Mouse (Mus musculus) MEL (cell line): Measurements from ENCODE around the gene Agbl2.

Experiments used
- GATA1 ChIP-seq: IDR thresholded peaks from 2 replicates; pipeline ENCODE4 v1.6.1; 2011; ENCODE audit warnings: low read depth, low read length, improper control_type of control experiment
- MAX ChIP-seq: IDR thresholded peaks from 2 replicates; pipeline ENCODE4 v1.6.1; 2011; ENCODE audit warnings: low read length, improper control_type of control experiment
- MEF2A ChIP-seq: IDR thresholded peaks from 2 replicates; pipeline ENCODE4 v1.6.1; 2014; ENCODE audit warnings: low read depth, mild to moderate bottlenecking, inconsistent platforms, low read length, improper control_type of control experiment; ENCODE audit not compliant: poor library complexity, insufficient replicate concordance, severe bottlenecking; ENCODE audit errors: extremely low read depth
- POLR2A ChIP-seq, 2 experiments: IDR thresholded peaks; 2 replicates each; pipeline ENCODE4 v1.6.1; 2011 to 2012; ENCODE audit warnings: low read length in 2 of 2, mild to moderate bottlenecking in 2 of 2, control low read depth in 1 of 2, improper control_type of control experiment in 1 of 2, low read depth in 1 of 2, moderate library complexity in 1 of 2; ENCODE audit not compliant: control insufficient read depth in 1 of 2, insufficient read depth in 1 of 2, poor library complexity in 1 of 2
- SIN3A ChIP-seq: IDR thresholded peaks from 2 replicates; pipeline ENCODE4 v1.6.1; 2012; ENCODE audit warnings: low read length, improper control_type of control experiment, inconsistent platforms
- TCF12 ChIP-seq: IDR thresholded peaks from 2 replicates; pipeline ENCODE4 v1.6.1; 2014; ENCODE audit warnings: low read depth, mild to moderate bottlenecking, inconsistent platforms, low read length, improper control_type of control experiment, moderate library complexity

GRCm38 (mm10) chr2:90845234-90845633, 62.7 kb downstream of the Agbl2 start:
- TF ChIP-seq TCF12 = no peak
- no peak for TF ChIP-seq POLR2A (IDR thresholded peaks at IDR 0.05; ENCODE audit: control insufficient read depth in 1 of 2, insufficient read depth in 1 of 2, low read depth in 1 of 2, low read length in 2 of 2, poor library complexity in 1 of 2)
- no peak for TF ChIP-seq MAX
- TF ChIP-seq GATA1 = no peak
- no peak for TF ChIP-seq MEF2A
- no peak for TF ChIP-seq SIN3A
